Mouse (Mus musculus): ENCODE data around the gene Ryr2. TPM values are rescaled to one million over a fixed set of nuclear protein-coding genes. Genes with fewer than 3 reads are reported as not detected.

The Ryr2 gene
- polyA plus RNA-seq, 1 experiment from 2014 or later: 1.1 TPM

DNA sequence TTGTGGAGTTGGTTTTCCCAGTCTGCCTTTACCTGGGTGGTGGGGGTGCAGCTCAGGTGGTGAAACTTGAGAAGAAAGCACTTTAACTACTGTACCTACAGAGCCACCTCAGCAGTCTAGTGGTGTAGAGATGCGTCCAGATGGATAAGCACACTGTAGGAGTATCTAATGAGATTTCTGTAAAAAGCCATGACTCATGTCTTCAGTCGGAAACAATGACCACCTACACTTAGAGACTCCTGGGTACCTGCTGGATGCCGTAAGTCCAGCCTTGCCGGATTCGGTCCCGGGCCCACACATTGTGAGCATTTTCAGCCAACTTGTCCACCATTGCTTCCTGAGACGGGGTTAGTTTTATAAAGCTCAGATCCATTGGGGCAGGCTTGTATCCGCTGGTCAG lies 334.6 kb downstream of the Ryr2 start:
- H3K9me3 ChIP-seq (replicated peaks): no peaks in the 10 kb centered on the region
- no peak overlapping the region for H3K27ac ChIP-seq
- no peak overlapping the region for H3K4me3 ChIP-seq
- H3K27me3 ChIP-seq: no peaks in the 10 kb centered on the region
- 92% methylated on average over 8 of the region's 8 CpGs for WGBS
- no peak overlapping the region for H3K4me2 ChIP-seq (replicated peaks)
- no peaks in the 10 kb centered on the region for H3K4me1 ChIP-seq
- no peak for ATAC-seq (ENCODE audit: low FRiP score)
- no peaks in the 10 kb centered on the region for H3K36me3 ChIP-seq
- H3K9ac ChIP-seq: no peak overlapping the region

DNA sequence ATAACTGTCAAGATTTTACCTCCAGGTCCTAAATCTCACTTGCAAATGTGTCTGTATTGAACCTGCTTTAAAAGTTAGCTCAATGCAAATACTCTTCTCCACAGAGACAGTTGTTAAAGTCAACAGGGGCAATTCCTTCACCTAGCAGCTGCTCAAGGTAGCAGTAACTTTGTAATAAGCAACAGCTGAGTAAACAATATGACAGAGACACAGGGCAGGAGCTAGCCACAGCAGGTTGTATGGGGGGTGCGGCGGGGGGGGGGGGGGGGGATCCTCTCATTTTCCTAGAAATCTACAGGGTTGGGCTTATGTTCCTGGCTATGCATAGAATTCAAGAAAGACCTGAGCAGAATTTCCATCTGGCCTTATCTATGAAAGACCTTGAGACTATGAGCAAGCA lies 339.8 kb downstream of the Ryr2 start:
- H3K36me3 ChIP-seq: no peaks in the 10 kb centered on the region
- WGBS: 51% methylated on average over 2 of the region's 2 CpGs
- no peaks in the 10 kb centered on the region for H3K27me3 ChIP-seq
- no peaks in the 10 kb centered on the region for H3K4me1 ChIP-seq
- no peak for ATAC-seq (ENCODE audit: low FRiP score)
- no peak overlapping the region for H3K4me3 ChIP-seq
- H3K9me3 ChIP-seq (replicated peaks): no peaks in the 10 kb centered on the region
- no peak overlapping the region for H3K9ac ChIP-seq
- no peak overlapping the region for H3K27ac ChIP-seq
- no peak overlapping the region for H3K4me2 ChIP-seq (replicated peaks)

DNA sequence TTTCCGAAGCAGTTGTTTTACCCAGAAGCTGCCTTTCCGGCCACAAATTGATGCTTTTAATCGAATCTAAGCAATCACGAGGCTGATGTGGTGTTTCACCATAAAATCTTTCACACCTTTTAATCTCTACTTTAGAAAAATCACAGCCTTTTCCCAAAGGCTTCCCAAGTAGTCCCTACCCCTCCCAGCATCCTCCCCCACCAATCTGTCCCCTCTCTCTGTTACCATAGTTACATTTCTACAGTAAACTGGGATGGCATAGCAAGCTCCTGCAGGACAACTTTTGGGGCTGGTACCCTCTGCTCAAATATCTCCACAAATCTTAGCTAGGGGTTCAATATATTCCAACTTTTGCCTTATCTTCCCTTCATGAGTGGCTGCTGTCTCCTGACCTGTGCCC lies 342.8 kb downstream of the Ryr2 start:
- H3K9ac ChIP-seq: no peak overlapping the region
- H3K4me1 ChIP-seq: no peaks in the 10 kb centered on the region
- H3K27ac ChIP-seq: no peak overlapping the region
- no peak overlapping the region for H3K4me2 ChIP-seq (replicated peaks)
- H3K36me3 ChIP-seq: no peaks in the 10 kb centered on the region
- no peak overlapping the region for H3K4me3 ChIP-seq
- WGBS: 87% methylated on average over 4 of the region's 4 CpGs
- no peaks in the 10 kb centered on the region; the same call in 1 of the 2 replicates for H3K27me3 ChIP-seq
- ATAC-seq (ENCODE audit: low FRiP score): no peak
- no peaks in the 10 kb centered on the region for H3K9me3 ChIP-seq (replicated peaks)

DNA sequence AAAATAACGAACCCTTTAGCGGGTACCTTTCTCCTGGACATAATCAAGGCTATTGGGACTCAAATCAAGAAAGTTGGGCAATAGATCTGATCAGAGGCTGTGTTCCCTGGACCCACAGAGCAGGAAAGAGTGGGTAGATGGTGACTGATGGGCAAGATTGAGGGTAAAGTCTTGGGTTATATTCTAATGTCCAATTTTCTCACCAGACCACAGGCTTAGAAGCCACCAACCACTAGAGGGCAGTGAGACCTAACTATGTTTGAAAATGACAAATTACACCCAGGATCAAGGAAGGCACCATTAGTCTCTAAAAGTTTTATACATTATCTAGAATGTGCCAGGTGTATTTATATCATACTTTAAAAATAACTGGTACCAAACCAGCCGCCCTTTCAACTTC lies 343.6 kb downstream of the Ryr2 start:
- H3K9me3 ChIP-seq (replicated peaks): no peaks in the 10 kb centered on the region
- no peak for ATAC-seq (ENCODE audit: low FRiP score)
- WGBS: 83% methylated on average over 3 of the region's 3 CpGs
- H3K4me2 ChIP-seq (replicated peaks): no peak overlapping the region
- no peak overlapping the region for H3K4me3 ChIP-seq
- H3K9ac ChIP-seq: no peak overlapping the region
- no peak overlapping the region for H3K27ac ChIP-seq
- H3K36me3 ChIP-seq: no peaks in the 10 kb centered on the region
- no peaks in the 10 kb centered on the region for H3K4me1 ChIP-seq
- H3K27me3 ChIP-seq: no peaks in the 10 kb centered on the region; the same call in 1 of the 2 replicates

DNA sequence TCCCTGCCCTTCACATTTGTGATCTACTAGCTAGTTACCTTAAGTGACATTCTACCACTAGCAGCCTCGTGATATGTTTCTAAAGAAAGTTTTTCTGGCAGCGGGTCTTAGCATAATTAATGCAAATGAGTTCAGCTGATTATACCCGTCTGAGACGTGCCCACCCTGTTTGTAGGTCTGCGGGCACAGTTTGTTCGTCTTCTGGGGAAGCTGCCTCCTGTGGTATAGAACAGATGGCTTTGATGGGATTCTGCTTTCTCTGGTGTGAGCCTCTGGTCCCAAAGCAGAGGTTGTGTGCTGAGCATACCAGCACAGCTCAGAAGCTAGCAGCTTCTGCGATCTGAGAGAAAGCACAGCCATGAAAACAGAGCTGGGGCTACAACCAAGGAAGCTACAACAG lies 348.9 kb downstream of the Ryr2 start:
- Histone ChIP-seq H3K4me1 (no peaks in the 10 kb centered on the region), H3K9me3 (replicated peaks) (no peaks in the 10 kb centered on the region), H3K27me3 (no peaks in the 10 kb centered on the region; the same call in 1 of the 2 replicates), H3K4me3 (no peak overlapping the region), H3K4me2 (replicated peaks) (no peak overlapping the region), H3K36me3 (no peaks in the 10 kb centered on the region), H3K27ac (no peak overlapping the region), H3K9ac (no peak overlapping the region)
- no peak; the same call in 1 of the 2 replicates for ATAC-seq (ENCODE audit: low FRiP score)
- 55% methylated on average over 7 of the region's 7 CpGs for WGBS

DNA sequence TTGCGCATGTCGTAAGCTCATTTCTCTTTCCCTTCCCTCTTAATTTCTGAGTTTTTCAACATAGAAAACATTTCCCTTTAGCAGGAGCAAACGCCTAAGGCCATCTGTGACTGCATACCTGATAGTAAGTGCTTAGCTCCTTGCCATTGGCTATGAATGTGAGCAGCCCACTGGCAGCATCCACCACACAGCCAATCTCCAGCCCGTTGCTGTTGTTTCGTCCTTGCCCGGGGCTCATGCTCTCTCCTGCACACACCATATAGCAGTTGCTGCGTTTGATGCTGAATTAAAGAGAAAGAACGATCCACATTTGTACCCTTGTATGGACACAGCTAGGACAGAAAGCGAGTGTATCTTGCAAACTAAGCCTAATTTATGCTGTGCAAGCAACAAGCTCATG lies 361.3 kb downstream of the Ryr2 start:
- no peak overlapping the region for H3K9ac ChIP-seq
- whole genome bisulfite sequencing: 90% methylated on average over 9 of the region's 9 CpGs
- no peak overlapping the region for H3K27ac ChIP-seq
- ATAC-seq (ENCODE audit: low FRiP score): no peak
- H3K4me2 ChIP-seq (replicated peaks): no peak overlapping the region
- no peaks in the 10 kb centered on the region for H3K27me3 ChIP-seq
- no peaks in the 10 kb centered on the region for H3K9me3 ChIP-seq (replicated peaks)
- H3K4me3 ChIP-seq: no peak overlapping the region
- no peaks in the 10 kb centered on the region for H3K36me3 ChIP-seq
- no peaks in the 10 kb centered on the region for H3K4me1 ChIP-seq

DNA sequence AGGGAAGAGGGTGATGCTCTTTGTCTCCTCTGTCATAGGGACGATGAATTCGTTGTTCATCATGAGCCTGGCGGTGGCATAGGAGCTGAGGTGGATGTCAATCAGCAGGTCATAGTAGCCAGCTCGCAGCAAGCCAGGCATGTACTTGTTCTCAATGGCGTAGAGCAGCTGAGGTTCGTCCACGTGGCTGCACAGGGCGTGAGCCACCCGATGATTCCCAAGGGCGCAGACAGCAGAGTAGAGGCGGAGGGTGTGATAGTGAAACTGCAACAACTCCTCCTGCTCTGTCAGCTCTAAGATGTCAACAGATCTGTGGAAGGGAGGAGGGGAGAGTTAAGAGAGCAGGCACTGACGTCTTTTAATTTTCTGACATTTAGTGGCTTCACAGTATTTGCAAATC lies 368.5 kb downstream of the Ryr2 start:
- 92% methylated on average over 12 of the region's 12 CpGs for WGBS
- H3K27ac ChIP-seq: no peak overlapping the region

DNA sequence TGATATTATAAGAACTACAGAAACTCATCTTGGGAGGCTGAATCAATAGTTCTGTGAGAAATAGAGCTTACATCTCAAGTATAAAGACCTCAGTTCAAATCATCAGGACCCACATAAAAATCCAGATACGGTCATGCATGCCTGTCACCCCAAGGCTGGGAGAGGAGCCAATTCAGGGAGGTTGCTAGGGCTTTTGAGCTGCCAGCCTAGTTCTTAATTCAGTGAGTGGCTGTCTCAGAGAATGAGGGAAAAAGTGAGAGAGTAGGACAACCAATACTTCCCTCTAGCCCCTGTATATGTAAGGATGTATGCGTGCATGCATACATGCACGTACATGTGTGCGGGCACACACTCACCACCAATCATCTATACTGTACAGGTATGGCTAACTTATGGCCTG lies 390.5 kb downstream of the Ryr2 start:
- Histone ChIP-seq H3K4me2 (replicated peaks) (no peak overlapping the region), H3K9ac (no peak overlapping the region), H3K4me3 (no peak overlapping the region), H3K27ac (no peak overlapping the region), H3K36me3 (no peaks in the 10 kb centered on the region), H3K4me1 (no peaks in the 10 kb centered on the region), H3K9me3 (replicated peaks) (no peaks in the 10 kb centered on the region), H3K27me3 (no peaks in the 10 kb centered on the region)
- no peak for ATAC-seq (ENCODE audit: low FRiP score)
- WGBS: 88% methylated on average over 4 of the region's 4 CpGs

More for the DNA sequence above, 368.5 kb downstream of the Ryr2 start:
- H3K9me3 ChIP-seq (replicated peaks): no peaks in the 10 kb centered on the region
- no peaks in the 10 kb centered on the region for H3K4me1 ChIP-seq
- no peak; the same call in 1 of the 2 replicates for ATAC-seq (ENCODE audit: low FRiP score)
- H3K4me2 ChIP-seq (replicated peaks): no peak overlapping the region
- H3K36me3 ChIP-seq: no peaks in the 10 kb centered on the region
- H3K27me3 ChIP-seq: no peaks in the 10 kb centered on the region
- H3K9ac ChIP-seq: no peak overlapping the region
- no peak overlapping the region for H3K4me3 ChIP-seq

DNA sequence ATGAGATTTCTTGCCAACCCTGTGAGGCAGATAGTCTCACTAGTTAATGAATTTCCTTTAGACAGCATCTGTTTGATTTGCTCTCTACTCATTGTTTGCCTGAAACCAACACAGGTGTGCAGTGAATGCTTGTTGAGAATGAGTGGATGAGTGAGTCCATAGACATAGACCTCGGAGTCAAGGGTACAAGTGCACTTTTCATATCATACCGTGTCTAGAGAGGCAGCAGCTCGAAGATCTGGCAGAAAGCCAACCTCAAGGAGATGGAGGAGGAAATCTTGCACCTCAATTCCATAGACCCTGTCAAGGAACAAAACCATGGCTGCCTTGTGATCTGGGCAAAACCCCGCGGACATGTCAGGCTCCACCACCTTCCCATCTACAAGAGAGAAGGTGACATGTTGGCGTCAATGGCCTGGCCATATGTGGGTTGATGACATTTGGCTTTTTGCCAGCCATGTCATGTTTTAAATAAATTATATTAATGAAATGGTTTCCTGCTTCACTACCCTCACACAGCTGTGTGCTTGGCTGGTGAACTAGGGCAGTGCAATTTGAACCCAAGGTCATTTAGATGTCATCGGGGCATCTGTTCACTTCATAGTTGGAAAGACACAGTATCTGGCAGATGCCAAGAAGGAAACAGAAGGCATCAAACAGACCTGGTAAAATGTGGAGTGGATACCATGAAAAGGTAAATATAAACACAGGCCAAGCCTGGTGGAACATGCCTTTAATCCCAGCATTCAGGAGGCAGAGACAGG lies 396.9 kb downstream of the Ryr2 start:
- H3K27ac ChIP-seq: no peak overlapping the region
- no peaks in the 10 kb centered on the region for H3K9me3 ChIP-seq (replicated peaks)
- 85% methylated on average over 7 of the region's 7 CpGs for WGBS
- no peaks in the 10 kb centered on the region for H3K36me3 ChIP-seq
- H3K4me3 ChIP-seq: no peak overlapping the region
- ATAC-seq (ENCODE audit: low FRiP score): no peak
- no peak overlapping the region for H3K4me2 ChIP-seq (replicated peaks)
- no peak overlapping the region for H3K9ac ChIP-seq
- H3K4me1 ChIP-seq: no peaks in the 10 kb centered on the region
- H3K27me3 ChIP-seq: no peaks in the 10 kb centered on the region

DNA sequence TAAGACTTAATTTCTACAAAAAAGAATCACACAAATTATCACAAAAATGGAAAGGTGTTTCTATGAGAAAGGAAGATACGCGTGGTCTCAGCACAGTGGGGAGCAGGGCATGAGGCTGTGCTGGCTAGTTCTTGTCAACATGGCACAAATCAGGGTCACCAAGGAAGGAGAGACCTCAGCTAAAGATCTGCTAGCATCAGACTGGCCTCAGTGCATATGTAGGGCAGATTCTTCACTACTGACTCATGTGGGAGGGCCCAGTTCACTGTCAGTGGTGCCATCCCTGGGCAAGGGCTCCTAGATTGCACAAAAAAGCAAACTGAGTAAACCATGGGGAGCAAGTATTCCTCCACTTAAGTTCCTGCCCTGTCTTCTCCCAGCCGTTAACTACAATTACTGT lies 405.0 kb downstream of the Ryr2 start:
- 93% methylated on average over 3 of the region's 3 CpGs for WGBS
- Histone ChIP-seq H3K27ac (no peak overlapping the region), H3K4me1 (no peaks in the 10 kb centered on the region)

DNA sequence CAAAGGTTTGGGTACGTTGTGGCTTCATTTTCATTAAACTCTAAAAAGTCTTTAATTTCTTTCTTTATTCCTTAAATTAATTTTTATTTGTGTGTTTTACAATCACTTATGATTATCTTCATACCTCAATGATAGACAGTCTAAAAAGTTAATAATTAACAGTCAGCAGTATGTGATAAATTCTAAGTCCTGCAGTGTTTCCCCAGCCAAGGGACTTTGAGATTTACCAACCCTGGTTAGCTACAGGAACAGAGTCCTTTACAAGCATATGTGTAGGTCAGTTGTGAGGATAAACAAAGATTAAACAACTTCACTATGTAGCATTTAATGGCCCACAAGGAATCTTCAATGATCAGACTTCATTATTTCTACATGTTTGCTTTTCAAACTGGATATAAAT lies 410.2 kb downstream of the Ryr2 start:
- no peak overlapping the region for H3K4me2 ChIP-seq (replicated peaks)
- H3K36me3 ChIP-seq: no peaks in the 10 kb centered on the region
- 89% methylated on average over 1 of the region's 1 CpGs for WGBS
- H3K9me3 ChIP-seq (replicated peaks): no peaks in the 10 kb centered on the region
- no peaks in the 10 kb centered on the region for H3K4me1 ChIP-seq
- H3K9ac ChIP-seq: no peak overlapping the region
- H3K27ac ChIP-seq: no peak overlapping the region
- ATAC-seq (ENCODE audit: low FRiP score): no peak
- no peaks in the 10 kb centered on the region for H3K27me3 ChIP-seq
- no peak overlapping the region for H3K4me3 ChIP-seq

More for the DNA sequence above, 405.0 kb downstream of the Ryr2 start:
- Histone ChIP-seq H3K4me3 (no peak overlapping the region), H3K36me3 (no peaks in the 10 kb centered on the region), H3K27me3 (no peaks in the 10 kb centered on the region), H3K4me2 (replicated peaks) (no peak overlapping the region), H3K9me3 (replicated peaks) (no peaks in the 10 kb centered on the region), H3K9ac (no peak overlapping the region)
- ATAC-seq (ENCODE audit: low FRiP score): no peak

DNA sequence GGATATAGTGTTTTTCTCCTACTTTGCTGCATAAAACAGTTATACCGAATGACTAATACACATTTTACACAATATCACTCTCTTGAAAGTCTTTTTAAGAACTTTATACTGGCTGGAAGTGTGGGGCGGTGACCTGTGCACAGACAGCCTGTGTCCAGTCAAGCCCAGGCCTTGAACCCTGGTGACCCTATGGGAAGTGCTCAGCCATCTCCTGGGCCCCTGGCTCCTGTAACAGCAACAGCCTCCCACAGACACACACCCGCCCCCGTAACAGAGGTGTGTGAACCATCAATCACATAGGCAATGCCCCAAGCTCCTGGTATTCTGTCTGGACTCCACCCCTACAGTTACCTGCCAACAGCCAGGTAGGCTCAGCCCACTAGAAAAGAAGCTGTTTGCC lies 424.9 kb downstream of the Ryr2 start:
- no peak for ATAC-seq (ENCODE audit: low FRiP score)
- 80% methylated on average over 4 of the region's 4 CpGs for WGBS
- no peaks in the 10 kb centered on the region for H3K36me3 ChIP-seq

DNA sequence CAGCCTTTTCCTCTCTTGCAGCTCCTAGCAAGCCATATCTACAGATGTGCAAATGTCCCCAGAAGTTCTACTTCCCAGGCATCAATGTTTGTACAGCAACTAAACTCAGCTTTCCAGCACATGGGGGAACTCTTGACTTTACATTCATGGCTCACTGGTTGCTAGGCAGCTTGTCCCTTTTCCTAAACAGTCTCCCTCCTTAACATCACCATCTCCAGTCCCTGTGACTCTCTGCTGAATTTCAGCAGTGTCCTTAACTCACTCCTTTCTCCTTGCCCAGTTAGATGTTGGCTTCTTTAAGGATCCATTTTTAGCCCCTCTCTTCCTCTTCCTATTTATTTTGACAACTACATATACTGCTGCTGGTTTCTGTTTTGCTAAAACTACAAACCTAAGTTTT lies 443.9 kb downstream of the Ryr2 start:
- no peak overlapping the region for H3K4me3 ChIP-seq
- H3K27me3 ChIP-seq: no peaks in the 10 kb centered on the region
- no peak overlapping the region for H3K27ac ChIP-seq
- no peak for ATAC-seq (ENCODE audit: low FRiP score)
- H3K9ac ChIP-seq: no peak overlapping the region
- no peaks in the 10 kb centered on the region for H3K4me1 ChIP-seq
- H3K4me2 ChIP-seq (replicated peaks): no peak overlapping the region
- no peaks in the 10 kb centered on the region for H3K36me3 ChIP-seq
- H3K9me3 ChIP-seq (replicated peaks): no peaks in the 10 kb centered on the region

More for the DNA sequence above, 424.9 kb downstream of the Ryr2 start:
- Histone ChIP-seq H3K9ac (no peak overlapping the region), H3K27ac (no peak overlapping the region), H3K9me3 (replicated peaks) (no peaks in the 10 kb centered on the region), H3K4me2 (replicated peaks) (no peak overlapping the region), H3K27me3 (no peaks in the 10 kb centered on the region), H3K4me3 (no peak overlapping the region), H3K4me1 (no peaks in the 10 kb centered on the region)
